Mouse (Mus musculus) thymus, adult 18-20 months (tissue): ENCODE data around the gene Zfp652.
A peak's percentile ranks its signal among the peaks of the same experiment; 100 is the strongest.
"Not testable (repeated sequence)": the region's sequence is repeated elsewhere in the genome, so short reads cannot be mapped to it uniquely, and the experiment has no call there.

ENCODE experiments used
- DNase-seq, 2 experiments: peaks; one replicate each; pipeline ENCODE4 v3.0.0; 2022; ENCODE audit warnings: mixed read lengths in 2 of 2

Zfp652 gene

GRCm38 (mm10) chr11:95858528-95859467, 146.3 kb downstream of the Zfp652 start:
- DNase-seq: peak; percentile 96 to 98

GRCm38 (mm10) chr11:95859468-95859855, 147.0 kb downstream of the Zfp652 start:
- peak; percentile 57 to 68 for DNase-seq

- DNase-seq: no peak
Observed at GRCm38 (mm10) chr11:95860071-95860490, 147.6 kb downstream of the Zfp652 start.

GRCm38 (mm10) chr11:95861397-95861796, 148.9 kb downstream of the Zfp652 start:
- no peak for DNase-seq

GRCm38 (mm10) chr11:95869442-95869841, 157.0 kb downstream of the Zfp652 start:
- DNase-seq: no peak

GRCm38 (mm10) chr11:95869918-95870470, 157.5 kb downstream of the Zfp652 start:
- no peak for DNase-seq

GRCm38 (mm10) chr11:95875804-95876203, 163.3 kb downstream of the Zfp652 start:
- DNase-seq: no peak

GRCm38 (mm10) chr11:95876296-95876695, 163.8 kb downstream of the Zfp652 start:
- no peak for DNase-seq

- not testable (repeated sequence) for DNase-seq
Observed at GRCm38 (mm10) chr11:95879861-95880260, 167.4 kb downstream of the Zfp652 start.
